Mouse (Mus musculus) cerebellum, adult 9-10 months (tissue): ENCODE measurements at regions not wholly inside any gene's neighbourhood (a gene's known extent, or its start where the extent isn't known, plus 50 kb on each side); places are given as distances from the start of the nearest gene placed in this dataset.

Experiments used
- DNase-seq: peaks from one replicate; pipeline ENCODE4 v3.0.0; 2022

DNA sequence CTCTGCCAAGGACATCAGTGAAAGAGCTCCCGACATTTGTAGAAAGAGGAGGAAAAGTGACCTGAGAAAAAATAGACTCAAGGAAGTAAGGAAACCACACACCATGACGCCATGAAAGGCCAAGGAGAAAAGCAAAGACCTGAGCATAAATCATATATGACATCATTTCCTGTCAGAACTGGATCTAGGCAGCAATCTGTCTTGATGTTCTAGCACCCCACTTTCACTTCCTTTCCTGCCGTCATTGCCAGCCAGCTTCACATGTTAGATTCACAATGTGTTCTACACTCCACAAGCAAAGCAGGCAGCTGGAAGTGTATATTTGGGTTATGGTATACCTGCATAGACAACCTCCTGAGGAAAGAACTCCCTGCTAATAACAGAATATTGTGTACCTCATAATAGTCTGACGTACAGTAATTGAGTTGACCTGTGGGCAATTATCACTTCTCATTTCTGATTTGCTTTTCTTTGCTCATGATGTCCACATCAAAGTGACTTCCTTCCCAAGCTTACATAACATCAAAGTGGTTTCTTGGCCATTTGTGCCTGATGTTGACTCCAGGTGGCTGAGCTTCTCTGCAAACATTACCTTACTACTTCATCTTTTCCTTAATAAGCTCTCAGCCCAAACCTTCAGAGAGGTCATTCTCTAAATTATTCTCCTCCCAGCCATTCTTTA lies 633.6 kb upstream of the Adgrl2 start:
- DNase-seq: no peak

DNA sequence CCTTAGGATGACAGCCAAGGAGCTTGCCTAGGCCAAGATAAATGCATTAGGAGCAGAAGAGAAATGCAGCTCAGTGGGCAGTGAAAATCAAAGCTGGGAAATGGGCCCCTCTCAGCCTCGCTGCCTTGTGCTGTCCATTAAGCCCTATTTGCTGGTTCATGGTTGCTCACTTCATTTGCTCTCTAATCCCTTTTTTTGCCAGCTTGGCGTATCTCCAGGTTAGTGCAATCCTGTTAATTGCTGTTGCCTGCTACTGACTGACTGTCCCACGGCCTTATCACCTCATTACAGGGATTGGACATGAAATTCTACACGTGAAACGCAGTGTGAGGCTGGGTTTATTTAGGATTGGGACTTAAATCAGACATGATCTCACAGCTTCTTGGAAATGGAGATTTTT lies 613.5 kb upstream of the Adgrl2 start:
- no peak for DNase-seq

DNA sequence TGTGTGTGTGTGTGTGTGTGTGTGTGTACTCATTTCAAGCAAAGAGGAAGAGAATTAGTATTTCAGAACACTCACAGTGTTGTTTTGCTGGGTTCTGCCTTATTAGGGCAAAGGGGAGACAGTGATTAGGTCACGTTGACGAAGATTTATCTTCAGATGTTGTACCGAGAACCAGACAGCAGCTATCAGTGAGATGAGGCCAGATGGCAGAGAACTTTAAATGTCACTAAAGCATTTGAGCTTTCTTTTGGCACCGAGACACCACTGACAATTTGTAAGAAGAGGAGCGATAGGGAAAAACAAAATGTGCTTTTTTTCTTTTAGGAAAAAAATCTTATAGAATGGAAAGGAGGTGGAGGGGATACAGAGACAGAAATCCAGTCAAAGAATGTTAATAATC lies 610.9 kb upstream of the Adgrl2 start:
- DNase-seq: no peak

DNA sequence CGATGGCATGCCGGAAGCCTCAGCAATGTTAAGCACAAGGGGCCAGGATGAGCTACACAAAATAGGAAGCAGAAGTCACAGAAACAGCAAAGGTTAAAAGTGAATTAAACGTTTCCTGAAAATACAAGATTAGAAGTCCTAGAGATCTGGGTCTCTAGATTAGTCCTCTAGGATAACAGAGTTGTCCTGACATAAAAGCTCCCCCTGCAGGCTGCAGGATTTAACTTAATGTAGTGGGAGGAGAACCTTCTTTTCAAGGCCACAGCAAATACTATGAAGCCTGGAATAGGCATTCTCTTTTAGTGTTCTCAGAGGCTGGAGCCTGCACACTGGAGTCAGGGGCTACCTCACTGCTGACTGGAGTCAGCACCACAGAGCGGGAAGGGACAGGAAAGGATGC lies 604.1 kb upstream of the Adgrl2 start:
- DNase-seq: peak; percentile 3

DNA sequence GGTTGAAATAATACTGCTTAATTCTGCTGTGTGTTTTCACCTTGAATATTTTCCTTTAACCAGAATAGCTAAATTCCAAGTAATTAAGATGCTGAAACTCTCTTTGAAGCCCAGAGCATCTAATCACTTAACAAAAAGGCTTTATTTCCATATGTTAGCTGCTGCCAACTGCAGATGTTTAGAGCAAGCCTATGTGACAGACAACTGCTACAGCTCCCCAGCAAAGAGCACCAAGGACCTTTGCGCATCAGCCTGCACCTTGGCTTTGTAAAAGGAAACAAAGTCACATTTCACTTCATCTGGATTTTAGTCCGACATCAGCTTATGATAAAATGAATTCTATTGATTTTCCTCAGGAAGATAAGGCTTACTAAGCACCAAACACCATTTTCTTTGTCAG lies 595.4 kb upstream of the Adgrl2 start:
- DNase-seq: no peak

DNA sequence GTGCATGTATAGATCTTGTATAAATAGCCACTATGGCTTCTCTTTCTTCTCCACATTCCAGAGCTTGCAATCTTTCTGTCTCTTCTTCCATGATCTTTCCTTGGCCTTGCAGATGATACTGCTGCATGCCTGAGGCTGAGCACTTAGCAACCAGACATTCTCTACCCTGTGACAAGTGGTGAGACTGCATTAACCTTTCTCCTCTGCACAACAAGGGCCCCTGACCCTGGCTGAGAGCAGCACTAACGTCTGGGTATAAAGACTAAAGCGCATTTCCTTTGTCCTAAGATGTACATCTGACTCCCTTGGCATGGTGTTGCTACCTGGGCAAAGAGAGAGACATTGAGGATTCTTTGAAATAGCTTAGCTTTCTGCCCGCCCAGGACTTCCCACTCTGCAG lies 590.8 kb upstream of the Adgrl2 start:
- no peak for DNase-seq

DNA sequence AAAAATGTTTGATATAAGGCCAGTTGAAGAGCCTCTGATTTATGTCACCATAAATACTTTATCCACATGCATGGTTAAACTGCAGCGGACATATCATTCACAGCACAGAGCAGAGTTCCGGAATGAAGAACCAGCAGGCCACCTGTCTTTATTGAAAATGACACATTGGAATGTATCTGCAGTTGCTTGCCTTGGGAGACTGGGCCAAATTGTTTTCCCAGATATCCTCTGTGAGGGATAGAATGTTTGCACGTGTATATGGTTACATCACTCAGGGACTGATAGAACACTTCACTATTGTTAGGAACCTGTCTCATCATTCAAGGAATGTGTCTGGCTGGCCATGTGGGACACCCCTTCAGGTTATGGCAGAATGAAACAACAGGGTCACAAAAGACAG lies 585.3 kb upstream of the Adgrl2 start:
- no peak for DNase-seq

DNA sequence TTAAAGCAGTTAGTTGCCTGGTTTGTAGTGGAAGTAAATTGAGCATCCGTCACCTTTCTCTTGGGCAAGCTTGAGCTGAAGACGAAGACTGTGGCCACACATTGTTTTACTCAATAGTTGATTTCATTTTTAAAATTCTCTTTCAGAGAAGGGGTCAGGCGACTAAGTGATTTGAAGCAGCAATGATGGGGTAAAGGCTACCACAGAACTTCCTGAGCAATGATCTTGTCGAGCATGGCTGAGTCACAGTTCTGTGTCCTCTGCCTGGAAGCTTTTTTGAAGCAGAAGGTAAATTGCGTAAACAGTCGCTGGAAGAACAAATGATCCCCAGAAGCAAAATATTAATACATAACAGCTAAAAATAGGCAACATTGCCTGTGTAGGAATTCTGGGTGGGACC lies 576.5 kb upstream of the Adgrl2 start:
- DNase-seq: no peak

DNA sequence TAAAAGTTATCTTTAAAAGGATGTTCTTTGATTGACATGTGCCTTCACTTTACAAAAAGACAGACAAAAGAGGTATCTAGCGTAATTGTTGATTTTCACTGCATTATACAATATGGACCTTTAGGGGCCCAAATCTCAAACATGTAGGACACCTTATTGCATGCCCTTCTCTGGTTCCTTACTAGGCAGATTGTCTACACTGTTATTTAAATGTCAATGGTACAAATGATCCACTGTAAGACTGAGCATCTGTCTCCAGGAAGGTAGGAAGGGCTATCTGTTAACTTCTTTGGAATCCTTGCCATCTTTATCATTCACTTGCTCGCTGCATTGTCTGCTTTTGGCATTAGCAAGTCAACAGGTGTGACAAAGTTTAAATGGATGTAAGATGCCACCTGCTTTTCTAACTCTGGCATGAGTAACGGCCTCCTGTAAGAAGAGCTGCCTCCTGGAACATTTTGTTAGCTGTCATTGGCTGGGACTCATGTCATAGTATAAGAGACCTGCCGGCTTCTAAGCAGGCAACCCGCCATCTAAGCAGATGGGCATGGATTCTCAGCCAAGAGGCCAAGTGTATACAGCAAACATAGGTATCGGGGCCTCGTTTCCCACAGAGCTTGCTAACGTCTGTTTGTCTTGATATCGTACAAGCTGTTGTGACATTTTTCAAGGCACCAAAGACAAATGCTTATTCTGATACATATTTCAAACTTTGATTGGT lies 560.0 kb upstream of the Adgrl2 start:
- DNase-seq: peak; percentile 91

DNA sequence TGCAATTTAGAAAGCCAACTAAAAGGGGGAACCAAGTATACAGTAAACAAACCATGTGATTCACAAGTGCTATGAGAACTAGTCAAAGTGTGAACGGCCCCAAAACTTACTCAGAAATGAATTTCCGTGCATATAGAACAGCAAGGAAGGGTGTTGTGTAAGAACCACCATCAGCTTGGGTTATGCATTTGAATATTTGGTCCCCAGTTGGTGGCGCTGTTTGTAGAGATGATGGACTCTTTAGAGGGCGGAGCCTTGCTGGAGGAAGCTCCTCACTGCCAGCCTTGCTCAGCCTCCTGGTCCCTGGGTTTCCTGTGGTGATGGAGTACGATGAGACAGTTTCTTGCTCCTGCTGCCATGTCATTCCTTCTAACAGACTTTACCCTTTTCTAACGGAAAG lies 556.7 kb upstream of the Adgrl2 start:
- DNase-seq: no peak

DNA sequence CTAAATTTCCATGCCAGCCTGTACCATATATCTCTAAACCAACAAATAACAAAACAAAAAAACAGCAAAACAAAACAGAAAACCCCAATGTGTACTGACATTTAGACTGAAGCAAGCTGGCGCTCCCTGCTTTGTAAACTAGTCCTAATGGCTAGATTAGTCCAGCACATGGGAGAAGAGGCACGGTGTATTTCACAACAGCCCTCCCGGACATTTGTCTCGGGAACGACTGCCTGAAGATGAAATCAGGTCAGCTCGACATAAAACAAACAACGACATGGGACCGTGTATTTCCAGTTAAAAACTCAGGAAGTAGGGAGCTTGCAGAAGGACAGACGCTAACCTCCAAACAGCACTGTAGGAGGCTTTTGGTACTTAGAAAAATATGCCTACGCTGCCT lies 555.9 kb upstream of the Adgrl2 start:
- DNase-seq: no peak

DNA sequence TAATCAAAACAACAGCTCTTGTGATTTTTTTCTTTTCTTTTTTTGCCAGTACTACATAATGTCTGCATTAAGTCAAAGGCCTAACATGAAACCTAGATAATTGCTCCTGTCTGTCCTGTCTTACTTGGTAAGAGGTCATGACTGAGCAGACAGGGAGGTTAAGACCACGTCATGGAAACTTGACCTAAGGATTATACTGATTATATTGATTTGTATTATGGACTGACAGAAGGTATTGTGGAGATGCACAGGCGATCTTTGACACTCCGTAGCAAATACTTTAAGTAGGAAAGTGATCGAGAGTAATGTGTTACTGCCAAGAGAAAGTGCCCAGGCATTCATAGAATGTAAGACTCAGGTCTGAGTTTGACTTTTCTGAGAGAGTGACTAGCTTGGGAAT lies 543.8 kb upstream of the Adgrl2 start:
- no peak for DNase-seq

DNA sequence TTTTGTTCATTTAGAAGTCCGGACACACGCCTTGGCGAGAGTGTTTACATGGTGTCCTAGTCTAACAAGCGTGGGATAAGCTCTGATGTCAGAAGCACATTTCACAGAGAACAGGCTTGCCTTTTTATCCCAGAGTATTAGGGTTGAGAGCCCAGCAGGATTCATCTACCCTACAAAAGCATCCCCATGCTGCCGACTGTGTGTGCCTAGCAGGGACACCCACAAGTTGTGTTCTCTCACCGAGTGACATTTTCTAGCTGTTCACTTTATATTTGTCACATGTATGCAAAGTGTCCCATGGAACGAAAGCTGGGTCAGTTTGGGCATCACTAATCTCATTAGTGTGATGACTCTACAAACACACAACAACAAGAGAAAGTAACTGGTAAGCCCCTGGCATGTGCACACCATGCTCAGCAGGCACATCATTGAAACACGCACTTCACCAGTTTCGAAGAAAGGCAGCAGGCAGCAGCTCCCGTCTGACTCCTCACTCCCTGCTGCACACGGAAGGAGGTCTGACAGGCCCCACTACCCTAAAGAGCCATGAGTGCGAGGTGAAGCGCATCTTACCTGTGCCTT lies 539.8 kb upstream of the Adgrl2 start:
- DNase-seq: no peak

DNA sequence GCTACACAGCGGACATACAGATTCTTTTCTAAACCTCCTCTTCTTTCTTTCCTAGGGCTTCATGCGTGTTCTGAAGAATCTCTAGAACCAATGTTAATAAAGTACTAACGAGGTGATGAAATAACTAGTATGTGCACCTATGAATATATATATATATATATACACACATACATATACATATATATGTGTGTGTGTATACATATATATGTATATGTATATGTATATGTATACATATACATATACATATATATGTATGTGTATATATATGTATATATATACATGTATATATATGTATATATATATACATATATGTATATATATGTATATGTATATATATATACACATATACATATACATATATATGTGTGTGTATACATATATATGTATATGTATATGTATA lies 536.2 kb upstream of the Adgrl2 start:
- DNase-seq: no peak

DNA sequence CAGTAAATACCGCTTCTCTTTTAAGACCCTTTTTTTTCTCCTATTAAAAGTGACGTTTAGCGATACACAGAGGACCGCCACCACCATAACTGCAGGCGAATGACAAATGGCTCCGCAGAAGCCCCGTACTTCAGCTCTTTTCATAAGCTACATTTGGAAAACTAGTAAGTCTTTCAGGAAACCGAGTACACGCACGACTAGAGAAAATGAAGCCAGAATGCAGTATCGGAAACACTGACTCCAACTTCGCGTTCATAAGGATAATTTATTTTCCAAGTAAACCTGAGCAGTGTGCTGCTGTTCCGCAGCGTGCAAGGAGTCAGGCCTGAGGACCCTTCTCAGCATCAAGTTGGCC lies 529.2 kb upstream of the Adgrl2 start:
- no peak for DNase-seq

DNA sequence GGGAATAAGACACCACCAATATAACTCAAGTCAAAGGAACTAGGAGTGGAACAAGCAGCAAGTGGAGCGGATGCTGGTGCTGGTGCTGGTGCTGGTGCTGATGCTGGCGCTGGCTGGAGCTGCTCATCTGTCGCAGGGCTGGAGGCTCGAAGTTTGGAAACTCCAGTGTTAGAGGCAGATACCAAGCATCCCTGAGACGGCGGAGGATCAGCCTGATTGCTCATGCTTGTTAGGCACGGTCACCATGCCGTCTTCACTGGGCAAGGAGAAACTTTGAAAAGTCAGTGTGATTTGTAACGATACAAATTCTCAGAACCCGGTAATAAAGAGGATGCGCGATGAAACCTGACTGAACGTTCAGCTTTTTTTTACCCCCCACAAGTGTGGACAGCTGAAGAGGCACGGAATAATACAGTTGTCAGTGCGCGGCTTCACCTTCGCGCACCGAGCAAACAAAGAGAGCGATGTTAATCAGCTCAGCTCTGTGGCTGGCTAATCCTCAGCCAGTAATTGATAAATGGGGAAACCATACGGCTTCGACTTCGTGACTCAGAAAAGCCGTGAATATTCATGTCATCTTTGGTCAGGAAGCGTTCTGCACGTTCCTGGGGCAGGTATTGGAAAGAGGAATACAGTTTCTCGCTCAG lies 528.7 kb upstream of the Adgrl2 start:
- no peak for DNase-seq

DNA sequence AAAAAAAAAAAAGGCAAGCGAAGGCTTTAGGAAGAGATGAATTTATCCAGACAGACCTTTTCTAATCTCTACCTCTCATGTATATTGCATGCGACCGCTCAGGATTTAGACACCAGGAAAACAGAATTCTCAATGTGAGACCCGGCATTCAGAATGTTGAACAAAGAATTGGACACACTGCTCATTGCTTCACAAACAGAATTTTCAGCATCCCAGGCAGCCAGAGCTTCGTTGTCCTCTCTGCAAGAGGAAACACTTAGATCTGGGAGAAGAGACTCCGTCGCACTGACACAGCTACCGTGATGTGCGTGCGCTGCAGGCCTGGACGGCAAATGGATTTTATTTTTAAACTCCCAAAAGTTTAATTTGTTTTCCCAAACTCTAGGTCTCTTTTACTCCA lies 527.2 kb upstream of the Adgrl2 start:
- no peak for DNase-seq

DNA sequence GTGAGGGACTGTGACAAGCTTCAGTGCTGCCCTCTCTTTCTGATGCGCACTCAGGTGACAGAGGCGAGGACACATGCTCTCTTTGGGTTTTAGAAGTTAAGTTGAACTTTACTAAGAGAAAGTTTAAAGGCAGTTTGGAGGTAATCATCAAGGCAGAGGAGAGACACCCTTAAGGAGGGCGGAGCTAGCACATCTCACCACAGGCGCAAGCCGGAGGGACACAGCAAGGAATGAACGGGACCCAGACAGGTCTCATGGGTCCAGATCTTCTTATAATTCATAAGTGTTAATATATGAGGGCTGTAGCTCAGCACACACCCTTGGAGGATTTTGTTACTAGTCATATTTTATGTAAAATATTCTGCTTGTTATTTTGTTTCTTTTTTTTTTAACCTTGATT lies 518.8 kb upstream of the Adgrl2 start:
- no peak for DNase-seq

DNA sequence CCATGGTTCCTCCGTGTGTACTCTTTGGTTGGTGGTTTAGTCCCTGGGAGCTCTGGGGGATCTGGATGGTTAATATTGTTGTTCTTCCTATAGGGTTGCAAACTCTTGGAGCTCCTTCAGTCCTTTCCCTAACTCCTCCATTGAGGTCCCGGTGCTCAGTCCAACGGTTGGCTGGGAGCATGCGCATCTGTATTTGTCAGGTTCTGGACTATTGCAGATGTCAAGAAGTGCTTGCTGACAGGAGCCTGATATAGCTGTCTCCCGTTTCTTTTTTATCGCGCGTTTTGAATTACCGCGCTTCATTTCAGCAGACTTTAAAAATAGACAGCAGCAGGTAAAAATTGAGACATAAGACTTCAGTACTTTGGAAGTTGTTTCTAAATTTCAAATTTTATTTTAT lies 518.3 kb upstream of the Adgrl2 start:
- no peak for DNase-seq

DNA sequence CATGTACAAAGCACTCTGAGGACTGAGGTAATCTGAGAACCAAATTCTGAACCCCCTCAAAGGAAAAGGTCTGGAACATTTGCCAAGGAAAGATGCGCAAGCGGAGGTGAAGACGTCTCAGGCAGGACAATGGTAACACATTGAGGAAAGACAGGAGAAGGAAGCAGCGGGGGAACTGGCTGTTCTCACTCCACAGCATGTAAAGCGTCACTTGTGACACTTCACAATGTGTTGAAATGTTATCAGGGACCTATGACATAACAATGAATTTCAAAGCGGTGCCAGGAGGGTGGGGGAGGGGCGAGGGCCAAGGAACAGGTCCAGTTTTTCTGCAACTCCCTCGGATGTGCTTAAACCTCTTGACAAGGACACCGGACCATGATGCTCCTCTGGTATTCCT lies 515.3 kb upstream of the Adgrl2 start:
- no peak for DNase-seq

DNA sequence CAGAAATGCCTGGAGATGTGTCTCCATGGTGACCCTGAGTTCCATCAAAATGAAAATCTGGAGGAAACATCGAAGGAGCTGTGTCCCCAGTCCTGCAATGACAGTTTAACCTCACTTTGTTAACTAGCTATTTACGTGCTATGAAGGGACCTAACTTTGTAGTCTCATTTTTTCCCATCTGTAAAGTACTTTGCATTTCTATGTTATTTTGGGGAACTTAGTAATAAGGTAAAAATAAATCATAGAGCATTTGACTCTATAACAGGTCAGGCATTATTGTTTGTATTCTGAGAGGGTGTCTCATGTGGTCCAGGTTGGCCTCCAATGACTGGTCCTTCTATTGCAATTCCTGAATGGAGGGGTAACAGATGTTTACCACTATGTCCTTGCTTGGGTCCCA lies 513.6 kb upstream of the Adgrl2 start:
- no peak for DNase-seq

DNA sequence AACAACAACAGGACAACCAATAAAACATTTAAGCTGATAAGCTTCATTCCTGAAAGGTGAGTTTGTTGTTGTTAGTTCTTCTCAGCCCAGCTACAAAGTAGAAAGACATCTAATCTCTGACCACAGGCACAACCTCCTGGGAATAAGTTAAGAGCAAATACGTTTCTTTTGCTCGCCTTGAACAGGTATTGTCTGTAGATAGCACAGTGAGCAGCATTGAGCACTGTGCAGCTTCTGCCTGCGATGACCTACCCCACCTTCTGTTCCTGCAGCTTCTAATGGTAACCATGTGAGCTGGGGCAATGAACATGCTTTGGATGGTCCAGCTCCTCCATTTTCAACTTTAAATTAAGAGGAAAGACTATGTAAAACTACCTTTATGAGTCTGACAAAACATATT lies 509.8 kb upstream of the Adgrl2 start:
- no peak for DNase-seq

DNA sequence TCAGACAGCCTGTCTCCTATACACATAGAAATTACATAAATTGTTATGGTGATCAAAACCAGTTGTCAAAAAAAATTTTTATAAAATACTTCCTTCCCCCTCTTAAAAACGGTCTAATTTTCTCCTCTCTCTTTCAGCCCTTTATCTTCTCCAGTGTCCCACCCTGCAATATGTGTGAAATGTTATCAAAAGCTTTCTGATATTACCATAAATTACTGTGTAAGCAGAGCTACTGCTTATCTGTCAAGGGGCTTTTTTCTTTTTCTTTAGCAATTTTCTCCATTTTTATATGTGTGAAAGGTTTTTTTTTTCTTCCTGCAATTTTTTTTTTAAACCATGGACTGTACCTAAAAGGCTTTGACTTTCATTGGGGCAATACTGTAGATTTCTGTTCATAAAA lies 508.4 kb upstream of the Adgrl2 start:
- DNase-seq: no peak

DNA sequence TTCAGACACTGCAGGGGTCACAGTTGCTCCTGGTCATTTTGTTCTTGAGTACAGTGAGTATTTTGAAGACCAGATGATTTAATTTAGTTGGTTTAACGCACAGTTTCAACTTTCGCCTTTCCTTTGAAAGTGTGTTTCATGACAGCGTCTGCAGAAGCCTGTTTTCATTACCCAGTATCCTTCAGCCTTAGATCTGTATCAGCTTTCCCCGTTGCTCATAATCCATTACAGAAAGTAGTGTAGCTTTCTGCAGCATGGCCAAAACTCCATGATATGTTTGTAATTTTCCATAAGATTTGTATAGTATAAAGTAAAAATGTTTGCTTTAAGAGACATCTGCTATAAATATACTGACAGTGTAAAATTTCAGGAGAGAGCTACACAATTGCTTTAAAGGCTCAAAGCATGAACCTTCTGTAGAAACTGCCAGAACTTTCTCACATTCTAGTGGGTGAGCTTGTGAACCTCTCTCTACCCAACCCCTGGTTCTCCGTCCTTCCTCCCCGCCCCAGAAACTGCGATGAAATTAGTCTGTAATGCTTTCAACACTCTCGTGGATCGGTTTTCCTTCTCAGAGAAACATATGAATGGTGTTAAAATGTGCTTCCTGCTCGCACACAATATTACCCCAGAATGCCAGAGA lies 506.6 kb upstream of the Adgrl2 start:
- no peak for DNase-seq
